14 mouse cellular contexts compared by ENCODE assay signal in genomic region chr6:96541600-96541999, GRCm38 (mm10).
"Had no signal": no experiment of that assay in that cellular context is flagged by ENCODE, and none has a peak within 500 bp of the region (broad histone marks: within the 10 kb centered on the region; RNA-seq: fewer than 3 reads in every experiment).

No protein-coding gene starts in this region.

- H3K9ac ChIP-seq: kidney, embryonic 15.5 days; liver, embryonic 13.5 days; liver, postnatal 0 days; midbrain, embryonic 12.5 days; neural tube, embryonic 13.5 days; stomach, embryonic 15.5 days had no signal

- H3K4me3 ChIP-seq: kidney, embryonic 15.5 days; left cerebral cortex, adult 2 months; liver, embryonic 13.5 days; midbrain, embryonic 12.5 days; neural tube, embryonic 13.5 days; stomach, embryonic 15.5 days had no signal

- H3K9me3 ChIP-seq: kidney, embryonic 15.5 days; liver, embryonic 13.5 days; midbrain, embryonic 12.5 days; neural tube, embryonic 13.5 days; stomach, embryonic 15.5 days had no signal

- H3K4me1 ChIP-seq: kidney, embryonic 15.5 days; liver, embryonic 13.5 days; stomach, embryonic 15.5 days had no signal

- H3K27ac ChIP-seq: kidney, embryonic 15.5 days; left cerebral cortex, adult 2 months; liver, embryonic 13.5 days; midbrain, embryonic 12.5 days; neural tube, embryonic 13.5 days; stomach, embryonic 15.5 days had no signal

- ATAC-seq: intestine, embryonic 16.5 days; liver, postnatal 0 days; midbrain, embryonic 16.5 days had no signal

- H3K36me3 ChIP-seq: kidney, embryonic 15.5 days; liver, embryonic 13.5 days; midbrain, embryonic 12.5 days; neural tube, embryonic 13.5 days; stomach, embryonic 15.5 days had no signal

- H3K27me3 ChIP-seq: kidney, embryonic 15.5 days; liver, embryonic 13.5 days; midbrain, embryonic 12.5 days; neural tube, embryonic 13.5 days; stomach, embryonic 15.5 days had no signal

- DNase-seq: kidney, adult 2 months; kidney, postnatal 14 days; liver; liver, embryonic 13.5 days; liver, postnatal 0 days; thymus, adult 2 months; thymus, postnatal 25 days had no signal

- H3K4me2 ChIP-seq: kidney, embryonic 15.5 days; liver, embryonic 13.5 days; midbrain, embryonic 12.5 days; neural tube, embryonic 13.5 days; stomach, embryonic 15.5 days had no signal
